ENCODE assay signal across 8 mouse cellular contexts in genomic region chr19:45047935-45048643, GRCm38 (mm10). TPM values are rescaled to one million over a fixed set of nuclear protein-coding genes. Genes with fewer than 3 reads are reported as not detected.
A peak's percentile ranks its signal among the peaks of the same experiment; 100 is the strongest.
DNase-seq lines count a peak whose midpoint lies in the region; ATAC-seq and TF ChIP-seq lines count a peak whose summit lies in the region.

No protein-coding gene starts in this region.

- H3K27ac ChIP-seq in limb, embryonic 12.5 days = peak overlapping the region; percentile 76
- H3K27ac ChIP-seq in midbrain, embryonic 13.5 days = peak overlapping the region; percentile 87
- peak overlapping the region; percentile 73 for H3K27ac ChIP-seq in testis, adult 2 months (ENCODE audit: control insufficient read depth, insufficient read depth, low read depth, low read length)

- DNase-seq in gastrocnemius, adult 18-20 months (ENCODE audit: low spot score) = peak; percentile 59
- DNase-seq in gastrocnemius, postnatal 10 days = no peak
- DNase-seq in cerebellum, postnatal 36 days = peak; percentile 49 to 60
- DNase-seq in heart, adult 8-10 months (ENCODE audit: low spot score) = peak; percentile 74
- peak; percentile 50 for DNase-seq in kidney, adult 9 months

- H3K4me1 ChIP-seq in limb, embryonic 12.5 days (replicated peaks) = peaks cover 26% of the 10 kb centered on the region
- peaks cover 32% of the 10 kb centered on the region for H3K4me1 ChIP-seq in midbrain, embryonic 13.5 days (replicated peaks)
- H3K4me1 ChIP-seq in testis, adult 2 months (ENCODE audit: control insufficient read depth, insufficient read depth, low read length) = peaks cover 24% of the 10 kb centered on the region

- H3K27me3 ChIP-seq in limb, embryonic 12.5 days = peaks cover 41% of the 10 kb centered on the region
- peaks cover 22% of the 10 kb centered on the region for H3K27me3 ChIP-seq in midbrain, embryonic 13.5 days
- no peaks in the 10 kb centered on the region for H3K27me3 ChIP-seq in testis, adult 2 months (ENCODE audit: control insufficient read depth, insufficient read depth, low read length)

- H3K4me2 ChIP-seq in limb, embryonic 12.5 days = peak overlapping the region; percentile 77
- H3K4me2 ChIP-seq in midbrain, embryonic 13.5 days (replicated peaks) = peak overlapping the region; percentile 71

- TF ChIP-seq CTCF in testis, adult 2 months (IDR thresholded peaks at IDR 0.05; ENCODE audit: control insufficient read depth, insufficient read depth, insufficient replicate concordance, low read depth, low read length) = no peak

- peaks cover 35% of the 10 kb centered on the region for H3K36me3 ChIP-seq in limb, embryonic 12.5 days
- H3K36me3 ChIP-seq in midbrain, embryonic 13.5 days = peaks cover 27% of the 10 kb centered on the region
- H3K36me3 ChIP-seq in testis, adult 2 months (ENCODE audit: control insufficient read depth, insufficient read depth, low read length) = no peaks in the 10 kb centered on the region

- WGBS in limb, embryonic 12.5 days = 55% methylated on average over 11 of the region's 11 CpGs
- 44% methylated on average over 11 of the region's 11 CpGs for WGBS in midbrain, embryonic 13.5 days

- peak overlapping the region; percentile 49 for H3K4me3 ChIP-seq in limb, embryonic 12.5 days (replicated peaks)
- H3K4me3 ChIP-seq in midbrain, embryonic 13.5 days (replicated peaks) = peak overlapping the region; percentile 49
- H3K4me3 ChIP-seq in testis, adult 2 months (ENCODE audit: control insufficient read depth, low read depth, low read length) = peak overlapping the region; percentile 79

- no peaks in the 10 kb centered on the region for H3K9me3 ChIP-seq in limb, embryonic 12.5 days
- H3K9me3 ChIP-seq in midbrain, embryonic 13.5 days = no peaks in the 10 kb centered on the region

- TF ChIP-seq POLR2A in testis, adult 2 months (IDR thresholded peaks at IDR 0.05; ENCODE audit: control insufficient read depth, low read depth, low read length) = no peak

- peak overlapping the region; percentile 65 for H3K9ac ChIP-seq in limb, embryonic 12.5 days (replicated peaks)
- H3K9ac ChIP-seq in midbrain, embryonic 13.5 days (replicated peaks) = peak overlapping the region; percentile 68

- ATAC-seq in limb, embryonic 12.5 days (ENCODE audit: insufficient number of reproducible peaks, insufficient read depth, low FRiP score, low TSS enrichment, low read depth) = peak; percentile 63
- peak; percentile 70 for ATAC-seq in midbrain, embryonic 13.5 days

RNA-seq across cellular contexts. Expression of gene Sfxn3, which starts 0.8 kb away (rescaled TPM):
- total RNA-seq in gastrocnemius, adult 18-20 months (2021) = 10 to 100 TPM; 23.2 to 24.9 TPM
- 10 to 100 TPM; 24.1 to 24.2 TPM for total RNA-seq in gastrocnemius, postnatal 10 days (2021)
- total RNA-seq in heart, adult 8-10 months (2022) = 10 to 100 TPM in 3 of 4 experiments, 1 to 10 TPM in 1; 9.0 to 10.8 (median 10.3) TPM
- polyA plus RNA-seq in limb, embryonic 12.5 days (2016; fragmentation: Nextera tagmentation; extraction: Ambion mirVana) = 18.3 and 19.2 TPM in 2 replicates
- polyA plus RNA-seq in midbrain, embryonic 13.5 days (2015; fragmentation: Nextera tagmentation; extraction: Ambion mirVana) = 58.1 and 61.2 TPM in 2 replicates
- 16.3 and 20.7 TPM in 2 replicates for polyA plus RNA-seq in testis, adult 2 months (2012; rRNA removed)

RNA-seq across cellular contexts. Expression of gene Pdzd7, which starts 2.6 kb away (rescaled TPM):
- 1 to 10 TPM; 4.7 to 5.4 TPM for total RNA-seq in gastrocnemius, adult 18-20 months (2021)
- 10 to 100 TPM; 12.4 to 19.5 TPM for total RNA-seq in gastrocnemius, postnatal 10 days (2021)
- under 1 TPM in 1 of 4 experiments, not detected in 3; 0.46 TPM for total RNA-seq in heart, adult 8-10 months (2022)
- polyA plus RNA-seq in limb, embryonic 12.5 days (2016; fragmentation: Nextera tagmentation; extraction: Ambion mirVana) = 0.20 and 0.56 TPM in 2 replicates
- polyA plus RNA-seq in midbrain, embryonic 13.5 days (2015; fragmentation: Nextera tagmentation; extraction: Ambion mirVana) = 1.3 and 1.8 TPM in 2 replicates
- polyA plus RNA-seq in testis, adult 2 months (2012; rRNA removed) = 1.0 and 1.1 TPM in 2 replicates

RNA-seq across cellular contexts. Expression of gene Kazald1, which starts 27.0 kb away (rescaled TPM):
- total RNA-seq in gastrocnemius, adult 18-20 months (2021) = 10 to 100 TPM in 1 of 2 experiments, 1 to 10 TPM in 1; 6.3 to 11.2 TPM
- 10 to 100 TPM; 11.4 to 19.2 TPM for total RNA-seq in gastrocnemius, postnatal 10 days (2021)
- total RNA-seq in heart, adult 8-10 months (2022) = 1 to 10 TPM; 2.5 to 5.5 (median 2.8) TPM
- polyA plus RNA-seq in limb, embryonic 12.5 days (2016; fragmentation: Nextera tagmentation; extraction: Ambion mirVana) = 3.3 and 4.1 TPM in 2 replicates
- polyA plus RNA-seq in midbrain, embryonic 13.5 days (2015; fragmentation: Nextera tagmentation; extraction: Ambion mirVana) = 0.94 and 1.1 TPM in 2 replicates
- 5.3 and 6.1 TPM in 2 replicates for polyA plus RNA-seq in testis, adult 2 months (2012; rRNA removed)

RNA-seq across cellular contexts. Expression of gene Lzts2, which starts 33.9 kb away (rescaled TPM):
- total RNA-seq in gastrocnemius, adult 18-20 months (2021) = 10 to 100 TPM; 17.5 to 25.8 TPM
- 10 to 100 TPM; 35.4 to 43.4 TPM for total RNA-seq in gastrocnemius, postnatal 10 days (2021)
- total RNA-seq in heart, adult 8-10 months (2022) = 10 to 100 TPM; 53.9 to 70.5 (median 63.8) TPM
- 105 TPM in 2 replicates for polyA plus RNA-seq in limb, embryonic 12.5 days (2016; fragmentation: Nextera tagmentation; extraction: Ambion mirVana)
- 24.6 and 30.9 TPM in 2 replicates for polyA plus RNA-seq in midbrain, embryonic 13.5 days (2015; fragmentation: Nextera tagmentation; extraction: Ambion mirVana)
- polyA plus RNA-seq in testis, adult 2 months (2012; rRNA removed) = 36.2 and 42.3 TPM in 2 replicates

RNA-seq across cellular contexts. Expression of gene Mrpl43, which starts 41.8 kb away (rescaled TPM):
- total RNA-seq in gastrocnemius, adult 18-20 months (2021) = 10 to 100 TPM; 34.2 to 35.3 TPM
- total RNA-seq in gastrocnemius, postnatal 10 days (2021) = 10 to 100 TPM; 32.4 to 33.7 TPM
- 10 to 100 TPM; 43.9 to 59.9 (median 54.3) TPM for total RNA-seq in heart, adult 8-10 months (2022)
- polyA plus RNA-seq in limb, embryonic 12.5 days (2016; fragmentation: Nextera tagmentation; extraction: Ambion mirVana) = 77.5 and 78.5 TPM in 2 replicates
- 91.3 and 91.5 TPM in 2 replicates for polyA plus RNA-seq in midbrain, embryonic 13.5 days (2015; fragmentation: Nextera tagmentation; extraction: Ambion mirVana)
- 43.4 and 46.8 TPM in 2 replicates for polyA plus RNA-seq in testis, adult 2 months (2012; rRNA removed)
